Mouse (Mus musculus) liver, embryonic 12.5 days (tissue): ENCODE measurements around the gene Ppp4c. TPM values are rescaled to one million over a fixed set of nuclear protein-coding genes. Genes with fewer than 3 reads are reported as not detected.

Experiments used
- ATAC-seq: fragments of 200-750 bp; cut with Nextera tagmentation; 2 replicates; pipeline ENCODE4 v1.8.0; 2017; ENCODE audit warnings: moderate number of reproducible peaks, mild to moderate bottlenecking, moderate library complexity
- H3K27ac ChIP-seq: fragments of 300-500 bp; sonication (generic); 2 replicates; pipeline ENCODE4 v1.5.1; 2016; ENCODE audit warnings: mild to moderate bottlenecking
- H3K27me3 ChIP-seq: fragments of 300-500 bp; sonication (generic); replicated peaks from 2 replicates; pipeline ENCODE4 v1.6.1; 2016; ENCODE audit warnings: mild to moderate bottlenecking, moderate library complexity
- H3K36me3 ChIP-seq: fragments of 300-500 bp; sonication (generic); 2 replicates; pipeline ENCODE4 v1.6.1; 2016; ENCODE audit warnings: mild to moderate bottlenecking, moderate library complexity
- H3K4me1 ChIP-seq: fragments of 300-500 bp; sonication (generic); 2 replicates; pipeline ENCODE4 v1.6.1; 2016
- H3K4me2 ChIP-seq: fragments of 300-500 bp; sonication (generic); 2 replicates; pipeline ENCODE4 v1.6.1; 2016; ENCODE audit warnings: mild to moderate bottlenecking, moderate library complexity
- H3K4me3 ChIP-seq: fragments of 300-500 bp; sonication (generic); 2 replicates; pipeline ENCODE4 v1.5.1; 2016; ENCODE audit warnings: mild to moderate bottlenecking, moderate library complexity
- H3K9ac ChIP-seq: fragments of 300-500 bp; sonication (generic); 2 replicates; pipeline ENCODE4 v1.6.1; 2016; ENCODE audit warnings: mild to moderate bottlenecking, moderate library complexity
- H3K9me3 ChIP-seq: fragments of 300-500 bp; sonication (generic); replicated peaks from 2 replicates; pipeline ENCODE4 v1.6.1; 2016; ENCODE audit warnings: mild to moderate bottlenecking, moderate library complexity
- WGBS: fragments of 180-500 bp; shearing (Covaris S2); methylation state at CpG from one replicate; pipeline ENCODE4 v1.1.7; 2016; ENCODE audit not compliant: insufficient replicate concordance; 5-methylcytosine and 5-hydroxymethylcytosine counted together
- polyA plus RNA-seq: library from polyadenylated mRNA; unstranded; fragments of >200 nt; fragmentation: Nextera tagmentation; extraction: Ambion mirVana; gene quantifications from 2 replicates; pipeline ENCODE4 v1.2.1, GENCODE M21; 2016

The Ppp4c gene
- polyA plus RNA-seq, 1 experiment from 2014 or later, result 205 TPM

GRCm38 (mm10) chr7:126817595-126817994, 25.3 kb upstream of the Ppp4c start:
- Histone ChIP-seq H3K27ac (no peak overlapping the region), H3K4me2 (no peak overlapping the region), H3K4me3 (no peak overlapping the region), H3K27me3 (peaks cover 27% of the 10 kb centered on the region), H3K9me3 (no peaks in the 10 kb centered on the region), H3K4me1 (no peaks in the 10 kb centered on the region), H3K9ac (no peak overlapping the region), H3K36me3 (no peaks in the 10 kb centered on the region)
- WGBS, result 69% methylated on average over 7 of the region's 7 CpGs
- no peak for ATAC-seq

GRCm38 (mm10) chr7:126816494-126816893, 24.2 kb upstream of the Ppp4c start:
- H3K9me3 ChIP-seq, result no peaks in the 10 kb centered on the region
- no peak overlapping the region for H3K9ac ChIP-seq
- no peaks in the 10 kb centered on the region for H3K36me3 ChIP-seq
- H3K4me3 ChIP-seq, result no peak overlapping the region
- no peak overlapping the region for H3K27ac ChIP-seq
- H3K4me2 ChIP-seq, result no peak overlapping the region
- H3K4me1 ChIP-seq, result no peaks in the 10 kb centered on the region
- no peak for ATAC-seq
- WGBS, result 73% methylated on average over 8 of the region's 8 CpGs
- H3K27me3 ChIP-seq, result peaks cover 19% of the 10 kb centered on the region; the same call in 1 of the 2 replicates

- Histone ChIP-seq H3K4me2 (no peak overlapping the region), H3K9ac (no peak overlapping the region), H3K4me3 (no peak overlapping the region), H3K9me3 (no peaks in the 10 kb centered on the region), H3K4me1 (no peaks in the 10 kb centered on the region), H3K36me3 (no peaks in the 10 kb centered on the region), H3K27ac (no peak overlapping the region), H3K27me3 (peaks cover 17% of the 10 kb centered on the region; the same call in 1 of the 2 replicates)
- no peak for ATAC-seq
- WGBS, result 56% methylated on average over 8 of the region's 8 CpGs
Measured at GRCm38 (mm10) chr7:126815726-126816222, 23.5 kb upstream of the Ppp4c start.

GRCm38 (mm10) chr7:126809723-126810369, 17.6 kb upstream of the Ppp4c start:
- no peak for ATAC-seq
- no peaks in the 10 kb centered on the region for H3K9me3 ChIP-seq
- WGBS, result 41% methylated on average over 5 of the region's 5 CpGs
- H3K27me3 ChIP-seq, result peaks cover 11% of the 10 kb centered on the region; the same call in 1 of the 2 replicates
- H3K4me3 ChIP-seq, result peak overlapping the region; percentile 65; the same call in 1 of the 2 replicates
- no peaks in the 10 kb centered on the region; the same call in 1 of the 2 replicates for H3K36me3 ChIP-seq
- H3K27ac ChIP-seq, result peak overlapping the region; percentile 78; the same call in 1 of the 2 replicates
- peaks cover 35% of the 10 kb centered on the region for H3K4me1 ChIP-seq
- H3K4me2 ChIP-seq, result peak overlapping the region; percentile 92
- H3K9ac ChIP-seq, result peak overlapping the region; percentile 78; the same call in 1 of the 2 replicates

GRCm38 (mm10) chr7:126808703-126809455, 16.6 kb upstream of the Ppp4c start:
- H3K9ac ChIP-seq, result peak overlapping the region; percentile 78
- peak; percentile 88 for ATAC-seq
- H3K36me3 ChIP-seq, result no peaks in the 10 kb centered on the region; the same call in 1 of the 2 replicates
- H3K4me1 ChIP-seq, result peaks cover 41% of the 10 kb centered on the region
- peak overlapping the region; percentile 78 for H3K27ac ChIP-seq
- peak overlapping the region; percentile 65 for H3K4me3 ChIP-seq
- no peaks in the 10 kb centered on the region for H3K9me3 ChIP-seq
- H3K27me3 ChIP-seq, result peaks cover 7% of the 10 kb centered on the region; the same call in 1 of the 2 replicates
- WGBS, result 3% methylated on average over 43 of the region's 43 CpGs
- H3K4me2 ChIP-seq, result peak overlapping the region; percentile 92

GRCm38 (mm10) chr7:126807405-126807804, 15.1 kb upstream of the Ppp4c start:
- peak overlapping the region; percentile 7; the same call in 1 of the 2 replicates for H3K27ac ChIP-seq
- H3K9ac ChIP-seq, result no peak overlapping the region
- peaks cover 56% of the 10 kb centered on the region for H3K4me1 ChIP-seq
- H3K9me3 ChIP-seq, result no peaks in the 10 kb centered on the region
- H3K36me3 ChIP-seq, result no peaks in the 10 kb centered on the region; the same call in 1 of the 2 replicates
- WGBS, result 70% methylated on average over 4 of the region's 4 CpGs
- ATAC-seq, result no peak
- H3K4me2 ChIP-seq, result peak overlapping the region; percentile 92; the same call in 1 of the 2 replicates
- H3K27me3 ChIP-seq, result no peaks in the 10 kb centered on the region
- H3K4me3 ChIP-seq, result no peak overlapping the region

GRCm38 (mm10) chr7:126806956-126807355, 14.7 kb upstream of the Ppp4c start:
- Histone ChIP-seq H3K4me2 (no peak overlapping the region), H3K9ac (no peak overlapping the region), H3K27me3 (no peaks in the 10 kb centered on the region), H3K4me1 (peaks cover 60% of the 10 kb centered on the region), H3K27ac (no peak overlapping the region), H3K9me3 (no peaks in the 10 kb centered on the region), H3K4me3 (no peak overlapping the region), H3K36me3 (no peaks in the 10 kb centered on the region; the same call in 1 of the 2 replicates)
- 80% methylated on average over 6 of the region's 6 CpGs for WGBS
- ATAC-seq, result no peak

- Histone ChIP-seq H3K36me3 (no peaks in the 10 kb centered on the region; the same call in 1 of the 2 replicates), H3K4me3 (no peak overlapping the region), H3K4me2 (no peak overlapping the region), H3K4me1 (peaks cover 67% of the 10 kb centered on the region), H3K27ac (no peak overlapping the region), H3K27me3 (no peaks in the 10 kb centered on the region), H3K9me3 (no peaks in the 10 kb centered on the region), H3K9ac (no peak overlapping the region)
- no peak for ATAC-seq
Measured at GRCm38 (mm10) chr7:126803751-126804150, 11.5 kb upstream of the Ppp4c start.

GRCm38 (mm10) chr7:126803181-126803580, 10.9 kb upstream of the Ppp4c start:
- H3K36me3 ChIP-seq, result no peaks in the 10 kb centered on the region; the same call in 1 of the 2 replicates
- no peaks in the 10 kb centered on the region for H3K27me3 ChIP-seq
- no peak overlapping the region for H3K27ac ChIP-seq
- H3K9ac ChIP-seq, result no peak overlapping the region
- ATAC-seq, result no peak
- peaks cover 65% of the 10 kb centered on the region for H3K4me1 ChIP-seq
- no peaks in the 10 kb centered on the region for H3K9me3 ChIP-seq
- WGBS, result 37% methylated on average over 6 of the region's 6 CpGs
- no peak overlapping the region for H3K4me3 ChIP-seq
- no peak overlapping the region for H3K4me2 ChIP-seq

GRCm38 (mm10) chr7:126802134-126802889, 10.0 kb upstream of the Ppp4c start:
- H3K27ac ChIP-seq, result no peak overlapping the region
- no peak for ATAC-seq
- WGBS, result 69% methylated on average over 11 of the region's 11 CpGs

GRCm38 (mm10) chr7:126801057-126801422, 8.7 kb upstream of the Ppp4c start:
- Histone ChIP-seq H3K4me1 (peaks cover 72% of the 10 kb centered on the region), H3K27ac (no peak overlapping the region), H3K9ac (peak overlapping the region; percentile 85; the same call in 1 of the 2 replicates), H3K4me3 (no peak overlapping the region), H3K4me2 (no peak overlapping the region), H3K27me3 (no peaks in the 10 kb centered on the region), H3K36me3 (peaks cover 17% of the 10 kb centered on the region), H3K9me3 (no peaks in the 10 kb centered on the region)
- 92% methylated on average over 16 of the region's 16 CpGs for WGBS
- ATAC-seq, result no peak

More at GRCm38 (mm10) chr7:126802134-126802889, 10.0 kb upstream of the Ppp4c start:
- H3K27me3 ChIP-seq, result no peaks in the 10 kb centered on the region
- no peak overlapping the region for H3K4me2 ChIP-seq
- peaks cover 4% of the 10 kb centered on the region for H3K36me3 ChIP-seq
- no peak overlapping the region for H3K9ac ChIP-seq
- H3K9me3 ChIP-seq, result no peaks in the 10 kb centered on the region
- no peak overlapping the region for H3K4me3 ChIP-seq
- H3K4me1 ChIP-seq, result peaks cover 65% of the 10 kb centered on the region
